Mouse (Mus musculus): ENCODE measurements around the gene Cyfip1. TPM values are rescaled to one million over a fixed set of nuclear protein-coding genes. Genes with fewer than 3 reads are reported as not detected.
"Not testable (repeated sequence)": the region's sequence is repeated elsewhere in the genome, so short reads cannot be mapped to it uniquely, and the experiment has no call there.

Gene Cyfip1
- total RNA-seq, 2 experiments from 2014 or later, result 53.7 to 56.1 TPM

DNA sequence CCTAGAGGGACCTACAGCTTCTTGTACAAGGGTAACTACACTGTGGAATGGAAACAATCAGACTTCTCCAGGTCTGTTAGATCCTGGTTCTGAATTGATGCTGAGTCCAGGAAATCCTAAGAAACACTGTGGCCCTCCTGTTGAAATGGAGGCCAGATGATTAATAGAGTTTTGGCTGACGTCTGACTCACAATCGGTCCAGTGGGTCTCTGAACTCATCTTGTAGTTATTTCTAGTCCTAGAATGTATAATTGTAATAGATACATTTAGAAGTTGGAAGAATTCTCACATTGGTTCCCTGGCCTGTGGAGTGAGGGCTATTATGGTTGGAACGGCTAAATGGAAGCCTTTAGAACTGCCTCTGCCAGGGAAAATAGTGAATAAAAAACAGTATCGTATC is 19.6 kb downstream of the Cyfip1 start:
- DNase-seq (ENCODE audit: low spot score in 2 of 2), result no peak

DNA sequence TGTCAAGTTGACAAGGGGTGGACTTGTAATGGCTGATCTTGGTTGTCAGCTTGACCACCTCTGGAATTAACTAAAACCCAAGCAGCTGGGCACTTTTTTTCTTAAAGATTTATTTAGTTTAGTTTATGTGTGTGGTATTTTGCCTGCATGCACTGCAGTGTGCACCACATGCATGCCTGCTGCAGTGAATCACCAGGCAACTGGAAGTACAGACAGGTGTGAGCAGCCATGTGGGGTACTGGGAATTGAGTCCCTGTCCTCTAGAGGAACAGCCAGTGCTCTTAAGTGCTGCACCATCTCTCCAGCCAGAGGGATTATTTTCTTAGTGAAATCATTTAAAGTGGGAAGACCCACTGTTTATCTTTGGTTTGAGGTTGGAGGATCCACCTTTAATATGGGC is 23.5 kb downstream of the Cyfip1 start:
- DNase-seq (ENCODE audit: low spot score in 2 of 2), result no peak

DNA sequence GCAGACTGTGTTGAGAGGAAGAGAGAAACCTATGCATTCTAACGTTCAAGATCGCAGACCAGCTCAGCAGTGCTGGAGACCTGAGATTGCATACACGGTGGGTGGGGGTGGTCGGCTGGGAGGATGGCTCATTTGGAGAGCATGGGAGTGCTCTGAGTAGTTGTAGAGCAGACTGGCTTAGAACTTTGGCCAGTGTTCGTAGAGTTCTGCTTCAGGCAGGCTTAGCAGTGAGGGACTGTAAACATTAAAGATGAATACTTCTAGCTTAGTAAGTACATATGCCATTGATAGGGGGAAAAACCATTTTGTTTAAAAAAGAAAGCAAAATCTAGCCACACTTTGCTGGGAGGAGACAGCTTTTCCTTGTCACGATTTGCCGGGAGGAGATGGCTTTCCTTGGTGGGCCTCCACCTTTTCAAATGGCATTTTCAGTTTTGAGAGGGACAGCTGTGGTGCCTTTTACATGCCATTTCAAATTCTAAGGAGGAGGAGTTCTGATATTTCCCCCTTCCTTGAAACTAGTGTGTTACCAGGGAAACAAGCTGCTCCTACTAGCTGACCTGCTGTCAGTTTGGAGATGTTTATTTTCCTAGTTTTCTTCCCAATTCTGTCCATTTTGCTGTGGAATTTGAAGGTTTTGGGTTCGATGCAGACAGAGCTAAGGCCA is 24.3 kb downstream of the Cyfip1 start:
- DNase-seq (ENCODE audit: low spot score in 2 of 2), result no peak

DNA sequence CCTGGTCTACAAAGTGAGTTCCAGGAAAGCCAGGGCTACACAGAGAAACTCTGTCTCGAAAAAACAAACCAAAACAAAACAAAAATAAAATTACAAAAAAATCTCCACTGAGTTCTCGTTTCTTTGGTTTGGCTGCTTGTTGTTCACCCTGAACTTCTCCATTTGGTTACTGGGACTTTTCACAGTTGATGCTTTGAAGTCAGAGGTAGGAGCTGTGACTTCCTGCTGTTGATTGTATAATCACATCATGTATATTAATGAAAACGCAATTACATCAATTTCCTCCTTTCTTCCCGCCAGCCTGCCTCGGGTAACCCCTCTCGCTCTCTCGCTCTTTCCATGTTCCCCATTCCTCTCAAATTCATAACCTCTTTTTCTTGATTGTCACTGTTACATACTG is 26.7 kb downstream of the Cyfip1 start:
- no peak for DNase-seq (ENCODE audit: low spot score in 2 of 2)

DNA sequence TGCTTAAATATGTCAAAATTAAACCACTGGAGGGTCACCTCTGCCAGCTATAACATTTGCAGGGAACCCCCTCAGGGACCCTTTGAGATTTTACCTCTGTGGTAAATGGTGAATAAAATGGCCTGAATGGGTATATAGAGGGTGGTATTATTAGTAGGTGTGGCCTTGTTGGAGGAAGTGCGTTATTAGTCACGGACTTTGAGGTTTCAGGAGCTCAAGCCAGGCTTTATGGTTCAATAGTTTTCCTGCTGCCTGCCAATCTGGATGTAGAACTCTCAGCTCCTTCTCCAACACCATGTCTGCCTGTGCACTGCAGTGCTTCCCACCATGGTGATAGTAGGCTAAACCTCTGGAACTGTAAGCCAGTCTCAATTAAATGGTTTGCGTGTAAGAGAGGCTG is 27.7 kb downstream of the Cyfip1 start:
- DNase-seq (ENCODE audit: low spot score in 2 of 2), result no peak

DNA sequence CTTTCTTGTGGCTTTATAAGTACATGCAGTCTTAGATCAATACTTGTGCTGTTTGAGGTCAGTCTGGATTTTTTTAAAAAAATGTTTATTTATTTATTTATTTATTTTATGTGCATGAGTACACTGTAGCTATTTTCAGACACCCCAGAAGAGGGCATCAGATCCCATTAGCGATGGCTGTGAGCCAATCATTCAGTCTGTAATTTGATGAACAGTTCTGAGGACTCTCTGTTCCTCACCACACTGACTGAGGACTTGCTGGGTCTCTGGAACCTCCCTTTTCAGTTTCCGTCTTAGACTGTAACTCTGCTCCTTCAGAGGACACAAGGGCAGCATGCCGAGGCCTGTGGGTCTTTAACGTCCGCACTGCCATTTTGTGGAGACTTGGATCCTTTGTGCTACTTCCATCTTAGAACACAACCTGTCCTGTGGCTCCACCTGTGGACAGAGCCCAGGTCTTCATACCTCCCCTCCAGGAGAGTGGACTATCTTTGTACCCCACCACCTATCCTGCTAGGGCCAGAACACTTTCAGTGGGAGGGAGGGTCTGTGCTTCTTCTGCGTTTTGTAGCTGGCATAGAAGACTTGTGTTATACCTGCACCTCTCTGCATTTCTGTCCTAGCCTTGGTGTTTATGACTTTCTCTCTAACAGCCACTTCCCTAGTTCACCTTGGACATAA is 28.9 kb downstream of the Cyfip1 start:
- DNase-seq (ENCODE audit: low spot score in 2 of 2), result no peak

DNA sequence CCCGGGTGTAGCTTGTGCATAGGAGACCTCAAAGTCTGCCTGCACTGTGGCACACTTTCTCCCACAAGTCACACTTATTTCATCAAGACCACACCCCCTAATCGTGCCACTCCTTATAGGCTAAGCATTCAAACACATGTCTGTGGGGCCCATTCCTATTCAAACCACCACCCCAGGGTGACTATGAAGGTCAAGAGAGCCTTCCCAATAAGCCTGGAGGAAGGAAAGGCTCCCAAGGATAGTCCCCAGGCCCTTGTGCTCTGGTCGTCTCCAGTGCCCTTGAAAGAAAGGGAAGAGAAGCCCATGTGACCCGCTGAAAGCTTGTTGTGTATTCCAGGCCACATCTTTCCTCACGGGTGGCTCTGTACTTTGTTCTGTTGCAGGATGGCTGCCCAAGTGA is 29.9 kb downstream of the Cyfip1 start:
- DNase-seq (ENCODE audit: low spot score in 2 of 2), result no peak

DNA sequence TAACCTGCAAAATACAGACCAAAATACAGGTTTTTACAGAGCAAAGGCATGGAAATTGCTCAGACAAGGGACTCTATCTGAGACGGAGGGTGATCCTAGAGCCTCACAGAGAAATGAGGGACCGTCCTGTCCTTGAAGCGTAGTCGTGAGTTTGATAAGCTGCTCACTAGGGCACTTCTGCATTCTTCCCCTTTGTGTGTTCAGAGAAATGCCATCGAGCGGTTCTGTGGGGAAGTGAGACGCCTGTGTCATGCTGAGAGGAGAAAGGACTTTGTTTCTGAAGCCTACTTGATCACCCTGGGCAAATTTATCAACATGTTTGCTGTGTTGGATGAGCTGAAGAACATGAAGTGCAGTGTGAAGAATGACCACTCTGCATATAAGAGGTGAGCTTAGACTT is 33.2 kb downstream of the Cyfip1 start:
- no peak for DNase-seq (ENCODE audit: low spot score in 2 of 2)

DNA sequence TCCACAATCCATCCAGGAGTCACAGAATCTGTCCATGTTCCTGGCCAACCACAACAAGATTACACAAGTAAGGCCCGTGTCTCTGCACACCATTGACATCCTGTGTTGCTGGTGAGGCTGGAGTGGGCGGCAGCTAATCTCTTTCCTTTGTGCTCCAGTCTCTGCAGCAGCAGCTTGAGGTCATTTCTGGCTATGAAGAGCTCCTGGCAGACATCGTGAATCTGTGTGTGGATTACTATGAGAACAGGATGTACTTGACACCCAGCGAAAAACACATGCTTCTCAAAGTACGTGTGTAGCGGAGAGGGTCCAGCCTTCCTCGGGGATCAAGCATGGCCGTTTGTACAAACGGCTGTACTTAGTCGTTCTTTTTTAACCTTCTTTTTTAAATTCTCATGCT is 36.2 kb downstream of the Cyfip1 start:
- peak in 1 of 2 experiments; percentile 17 for DNase-seq (ENCODE audit: low spot score in 2 of 2)

DNA sequence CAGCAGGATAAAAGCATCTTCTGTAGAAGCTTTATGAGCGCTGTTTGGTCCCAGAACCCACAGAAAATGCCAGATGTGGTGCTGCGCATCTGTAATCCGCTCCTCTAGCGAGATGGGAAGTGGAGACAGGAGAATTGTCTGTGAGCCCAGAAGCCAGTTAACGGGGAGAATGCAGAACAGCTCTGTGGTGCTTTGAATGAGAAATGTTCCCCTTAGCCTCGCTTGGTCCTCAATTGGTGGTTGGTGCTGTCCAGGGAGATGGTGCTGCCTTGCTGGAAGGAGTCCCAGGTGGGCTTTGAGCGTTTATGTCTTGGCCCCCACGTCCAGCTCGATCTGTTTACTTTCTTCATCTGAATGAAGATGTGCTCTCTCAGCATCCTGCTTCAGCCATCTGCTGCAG is 39.3 kb downstream of the Cyfip1 start:
- DNase-seq (ENCODE audit: low spot score in 2 of 2), result no peak

DNA sequence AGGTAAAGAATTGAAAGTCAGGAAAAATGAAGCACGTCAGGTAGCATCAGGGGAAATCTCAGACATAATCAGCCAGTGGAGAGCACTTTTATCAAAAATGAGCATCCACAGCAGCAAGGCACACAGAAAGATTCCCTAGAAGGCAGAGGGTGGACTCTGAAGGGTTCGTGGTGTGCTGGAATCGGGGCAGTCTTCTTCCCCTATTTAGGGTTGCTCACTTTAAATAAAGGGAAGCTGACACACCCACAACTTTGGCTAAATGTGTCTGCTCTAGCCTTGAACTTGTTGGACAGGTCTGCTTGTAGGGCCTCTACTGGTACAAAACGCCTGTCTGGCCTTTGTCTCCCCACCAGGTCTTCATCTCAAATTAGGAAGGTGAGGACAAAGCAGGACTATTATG is 47.1 kb downstream of the Cyfip1 start:
- no peak for DNase-seq (ENCODE audit: low spot score in 2 of 2)

DNA sequence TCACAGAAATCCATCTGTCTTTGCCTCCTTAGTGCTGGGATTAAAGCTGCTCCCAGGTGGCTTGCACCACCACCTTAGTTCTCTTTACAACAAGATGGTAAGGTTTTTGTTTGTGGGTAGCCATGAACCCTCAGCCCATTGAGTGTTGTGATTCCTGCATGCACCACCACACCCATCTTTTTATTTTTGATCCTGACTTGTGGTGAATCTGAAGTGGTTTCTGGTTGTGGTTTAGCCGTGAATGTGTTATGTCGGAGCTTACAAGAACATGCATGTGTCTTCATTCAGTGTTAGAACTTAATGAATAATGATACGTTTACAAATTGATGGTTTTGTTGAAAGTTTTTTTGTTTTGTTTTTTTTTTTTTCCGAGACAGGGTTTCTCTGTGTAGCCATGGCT is 48.5 kb downstream of the Cyfip1 start:
- DNase-seq (ENCODE audit: low spot score in 2 of 2), result no peak

DNA sequence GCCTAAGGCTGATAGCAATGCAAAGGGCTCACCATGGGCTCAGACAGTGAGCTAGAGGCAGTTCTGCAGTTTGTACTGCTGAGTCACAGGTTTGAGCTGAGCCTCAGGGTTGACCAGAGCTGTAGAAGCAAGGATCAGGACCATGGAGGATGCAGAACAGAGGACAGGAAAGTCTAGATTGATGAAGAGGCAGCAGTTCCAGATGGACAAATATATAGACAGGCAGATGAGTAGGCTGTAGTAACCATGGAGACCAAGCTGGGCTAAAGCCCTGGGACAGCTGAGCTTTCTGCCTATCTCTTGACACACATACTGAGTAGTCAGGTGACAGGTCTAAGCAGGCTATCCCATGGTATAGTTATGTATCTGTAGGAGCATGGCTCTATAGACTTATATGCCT is 49.2 kb downstream of the Cyfip1 start:
- no peak for DNase-seq (ENCODE audit: low spot score in 2 of 2)

DNA sequence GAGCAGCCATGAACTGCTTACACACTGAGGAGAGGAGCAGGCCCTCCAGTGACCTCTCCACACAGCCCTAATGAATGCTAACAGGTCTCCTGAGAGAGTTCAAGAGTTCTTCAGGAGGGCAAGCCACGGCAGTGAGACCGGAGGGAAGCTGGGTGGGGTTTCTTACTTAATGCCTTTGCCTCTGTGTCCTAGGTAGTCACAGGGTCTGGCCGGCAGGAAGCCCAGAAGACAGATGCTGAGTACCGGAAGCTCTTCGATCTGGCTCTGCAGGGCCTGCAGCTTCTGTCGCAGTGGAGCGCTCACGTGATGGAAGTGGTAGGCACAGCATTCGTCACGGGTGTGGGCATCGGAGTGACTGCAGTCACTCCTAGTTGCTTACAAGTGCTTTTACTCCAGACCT is 50.3 kb downstream of the Cyfip1 start:
- no peak for DNase-seq (ENCODE audit: low spot score in 2 of 2)

DNA sequence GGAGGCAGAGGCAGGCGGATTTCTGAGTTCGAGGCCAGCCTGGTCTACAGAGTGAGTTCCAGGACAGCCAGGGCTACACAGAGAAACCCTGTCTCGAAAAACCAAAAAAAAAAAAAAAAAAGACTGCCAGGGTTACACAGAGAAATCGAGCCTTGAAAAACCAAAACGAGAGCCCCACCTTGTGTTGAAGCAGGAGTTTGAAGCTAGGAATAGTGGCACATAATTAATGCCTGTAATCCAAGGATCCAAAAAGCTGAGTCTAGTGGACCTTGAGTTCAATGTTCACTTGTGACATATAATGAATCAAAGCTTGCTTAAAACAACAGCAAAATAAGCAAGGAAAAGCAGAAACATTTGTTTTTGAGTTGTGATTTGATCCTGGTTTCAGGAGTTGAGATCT is 62.2 kb downstream of the Cyfip1 start:
- no peak for DNase-seq (ENCODE audit: low spot score in 2 of 2)

DNA sequence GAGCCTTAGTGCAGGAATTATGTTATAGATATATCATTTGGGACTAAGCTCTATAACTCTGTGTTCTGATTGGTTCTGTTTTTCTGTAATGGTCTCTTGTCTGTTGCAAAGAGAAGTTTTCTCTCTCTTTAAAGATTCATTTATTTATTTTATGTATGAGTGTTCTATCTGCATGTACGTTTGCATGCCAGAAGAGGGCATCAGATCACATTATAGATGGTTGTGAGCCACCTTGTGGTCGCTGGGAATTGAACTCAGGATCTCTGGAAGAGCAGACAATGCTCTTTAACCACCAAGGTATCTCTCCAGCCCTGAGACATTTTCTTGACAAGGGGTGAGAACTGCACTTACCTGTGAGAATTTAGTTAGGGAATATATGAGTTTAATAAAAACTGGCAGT is 63.9 kb downstream of the Cyfip1 start:
- DNase-seq (ENCODE audit: low spot score in 2 of 2), result no peak

DNA sequence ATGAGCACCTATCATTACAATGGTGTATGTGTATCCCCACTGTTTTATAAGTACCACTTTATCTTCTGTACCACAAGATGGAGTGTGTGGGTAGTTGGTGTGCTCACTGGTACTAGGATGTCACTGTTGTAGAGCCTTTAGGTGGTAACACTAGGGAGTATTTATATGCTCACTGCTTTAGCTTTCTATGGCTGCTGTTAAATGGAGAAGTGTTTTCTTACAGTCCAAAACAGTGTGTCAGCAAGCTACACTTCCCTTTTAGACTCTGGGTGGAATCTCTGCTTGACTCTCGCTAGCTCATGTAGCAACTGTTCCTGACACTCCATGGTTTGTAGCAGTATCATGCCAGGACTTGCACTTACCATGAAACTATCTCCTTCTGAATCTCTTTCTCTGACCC is 68.0 kb downstream of the Cyfip1 start:
- DNase-seq (ENCODE audit: low spot score in 2 of 2), result no peak

DNA sequence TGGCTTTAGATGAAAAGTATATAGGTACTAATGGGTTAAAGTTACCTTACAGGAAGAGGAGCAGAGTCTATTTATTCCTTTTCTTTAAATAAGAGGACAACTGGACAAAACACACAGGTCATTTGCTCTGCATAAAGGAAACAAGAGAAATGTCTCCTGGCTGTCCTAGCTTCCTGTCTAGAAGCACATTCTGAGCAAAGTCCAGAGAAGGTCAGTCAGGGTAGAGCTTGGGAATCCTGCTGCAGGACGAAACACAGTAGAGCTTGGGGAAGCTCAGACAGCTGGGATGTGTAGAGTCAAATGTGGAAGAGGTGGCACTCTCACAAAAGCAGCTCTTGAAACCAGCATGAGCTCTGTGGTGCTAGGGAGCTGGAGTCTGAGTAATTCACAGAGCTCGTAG is 68.8 kb downstream of the Cyfip1 start:
- no peak for DNase-seq (ENCODE audit: low spot score in 2 of 2)

DNA sequence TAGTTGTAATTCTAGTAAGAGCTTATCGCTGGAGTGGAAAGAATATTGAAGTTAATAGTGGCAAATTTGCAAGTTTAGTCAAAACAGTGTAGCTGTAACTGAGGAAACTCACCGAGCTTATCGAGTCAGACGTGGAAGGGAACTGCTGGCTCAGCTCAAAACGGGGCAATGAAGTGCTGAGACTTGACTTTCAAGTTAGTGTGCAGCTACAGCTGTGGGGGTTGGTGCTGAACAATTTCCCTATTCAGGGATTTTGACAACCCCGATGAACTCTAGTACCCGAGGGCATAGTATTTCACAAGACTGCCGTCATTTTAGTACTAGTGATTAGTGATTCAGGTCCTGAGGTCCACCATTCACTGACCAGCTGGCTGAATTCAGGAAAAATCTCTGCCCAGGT is 69.8 kb downstream of the Cyfip1 start:
- DNase-seq (ENCODE audit: low spot score in 2 of 2), result no peak

DNA sequence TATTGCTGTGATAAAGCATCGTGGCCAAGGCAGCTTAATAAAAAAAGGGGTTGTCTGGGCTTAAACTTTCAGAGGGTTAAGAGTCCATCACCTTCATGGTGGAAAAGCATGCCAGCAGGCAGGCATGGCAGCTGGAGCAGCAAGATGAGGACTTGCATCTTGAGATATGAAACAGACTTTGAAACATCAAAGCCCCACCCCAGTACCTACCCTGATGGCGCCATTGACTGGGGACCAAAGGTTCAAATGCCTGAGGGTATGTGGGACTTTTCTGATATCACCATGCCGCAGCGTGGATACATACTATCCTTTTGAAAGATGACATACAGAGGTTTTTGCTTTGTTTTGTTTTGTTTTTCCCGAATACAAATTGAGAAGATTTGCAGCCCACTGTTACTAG is 70.6 kb downstream of the Cyfip1 start:
- DNase-seq (ENCODE audit: low spot score in 2 of 2), result no peak

DNA sequence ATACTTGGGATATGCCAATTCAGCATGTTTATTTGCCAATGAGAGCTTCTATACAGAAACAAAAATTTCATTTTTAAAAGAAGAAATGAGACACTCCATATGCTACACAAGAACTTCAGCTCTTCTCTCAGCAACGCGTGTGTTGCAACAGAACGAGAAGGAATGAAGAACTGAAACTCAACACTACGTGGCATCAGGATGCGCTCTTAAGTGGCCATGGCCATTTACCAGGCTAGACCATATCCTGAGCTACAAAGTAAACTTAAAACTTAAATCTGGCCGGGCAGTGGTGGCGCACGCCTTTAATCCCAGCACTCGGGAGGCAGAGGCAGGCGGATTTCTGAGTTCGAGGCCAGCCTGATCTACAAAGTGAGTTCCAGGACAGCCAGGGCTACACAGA is 76.8 kb downstream of the Cyfip1 start:
- DNase-seq (ENCODE audit: low spot score in 2 of 2), result not testable (repeated sequence)

DNA sequence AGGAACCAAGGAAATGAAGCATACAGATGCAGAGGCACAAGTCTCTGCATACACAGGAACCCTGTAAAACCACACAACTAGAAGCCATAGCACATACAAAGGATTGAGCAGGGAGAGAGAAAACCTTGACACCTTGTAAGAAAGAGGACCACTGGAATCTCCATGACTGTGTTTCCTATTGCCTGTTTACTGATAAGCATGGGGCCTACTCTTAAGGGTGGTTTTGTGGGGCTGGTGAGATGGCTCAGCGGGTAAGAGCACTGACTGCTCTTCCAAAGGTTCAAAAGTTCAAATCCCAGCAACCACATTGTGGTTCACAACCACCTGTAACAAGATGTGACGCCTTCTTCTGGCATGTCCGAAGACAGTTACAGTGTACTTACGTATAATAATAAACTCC is 85.7 kb downstream of the Cyfip1 start:
- DNase-seq (ENCODE audit: low spot score in 2 of 2), result no peak

DNA sequence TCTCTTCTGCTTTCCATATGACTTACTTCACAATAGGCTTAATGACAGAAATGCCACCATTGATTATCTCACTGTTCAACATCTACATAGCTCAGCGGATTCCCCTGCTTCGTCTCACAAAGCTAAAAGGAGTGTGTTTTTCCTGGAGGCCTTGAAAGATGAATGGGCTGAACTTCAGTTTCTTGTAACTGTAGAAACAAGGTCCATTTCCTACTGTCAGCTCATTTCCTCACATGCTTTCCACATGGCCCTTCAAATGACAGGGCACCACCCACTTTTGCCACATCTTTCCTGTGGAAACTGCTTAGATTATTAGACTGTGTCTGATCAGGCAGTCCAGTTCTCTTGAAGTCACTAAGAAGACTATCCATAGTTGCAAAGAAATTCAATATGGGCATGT is 87.1 kb downstream of the Cyfip1 start:
- no peak for DNase-seq (ENCODE audit: low spot score in 2 of 2)
